Mouse (Mus musculus): Measurements from ENCODE around the gene 4932414N04Rik. TPM values are rescaled to one million over a fixed set of nuclear protein-coding genes. Genes with fewer than 3 reads are reported as not detected.
"Not testable (repeated sequence)": the region's sequence is repeated elsewhere in the genome, so short reads cannot be mapped to it uniquely, and the experiment has no call there.

Gene 4932414N04Rik
- total RNA-seq (2021), result not detected
- long read RNA-seq, experiment 1, result 0 reads
- long read RNA-seq, experiment 2, result 0 reads

GRCm38 (mm10) chr2:68656186-68656585, at the start of gene 4932414N04Rik:
Gene 4932414N04Rik, plus strand, starts transcription at chr2:68656486.
- DNase-seq (ENCODE audit: low spot score in 2 of 2), result not testable (repeated sequence)

- no peak for DNase-seq (ENCODE audit: low spot score in 2 of 2)
Measured at GRCm38 (mm10) chr2:68732216-68732615, 75.9 kb downstream of the 4932414N04Rik start.

GRCm38 (mm10) chr2:68739772-68740739, 83.8 kb downstream of the 4932414N04Rik start:
- no peak for DNase-seq (ENCODE audit: low spot score in 2 of 2)

- no peak for DNase-seq (ENCODE audit: low spot score in 2 of 2)
Measured at GRCm38 (mm10) chr2:68744599-68744998, 88.3 kb downstream of the 4932414N04Rik start.

GRCm38 (mm10) chr2:68756179-68756578, 99.9 kb downstream of the 4932414N04Rik start:
- DNase-seq (ENCODE audit: low spot score in 2 of 2), result no peak

GRCm38 (mm10) chr2:68756793-68757192, 100.5 kb downstream of the 4932414N04Rik start:
- peak in 1 of 2 experiments; percentile 14 for DNase-seq (ENCODE audit: low spot score in 2 of 2)

GRCm38 (mm10) chr2:68765371-68765770, 109.1 kb downstream of the 4932414N04Rik start:
- no peak for DNase-seq (ENCODE audit: low spot score in 2 of 2)

GRCm38 (mm10) chr2:68767186-68767890, 111.1 kb downstream of the 4932414N04Rik start:
- DNase-seq (ENCODE audit: low spot score in 2 of 2), result no peak

GRCm38 (mm10) chr2:68782268-68783132, 126.2 kb downstream of the 4932414N04Rik start:
- DNase-seq (ENCODE audit: low spot score in 2 of 2), result no peak

GRCm38 (mm10) chr2:68783664-68784063, 127.4 kb downstream of the 4932414N04Rik start:
- not testable (repeated sequence) for DNase-seq (ENCODE audit: low spot score in 2 of 2)

GRCm38 (mm10) chr2:68784710-68785427, 128.6 kb downstream of the 4932414N04Rik start:
- DNase-seq (ENCODE audit: low spot score in 2 of 2), result peak; percentile 44 to 72

- DNase-seq (ENCODE audit: low spot score in 2 of 2), result no peak
Measured at GRCm38 (mm10) chr2:68787161-68787675, 130.9 kb downstream of the 4932414N04Rik start.

- no peak for DNase-seq (ENCODE audit: low spot score in 2 of 2)
Measured at GRCm38 (mm10) chr2:68792296-68792695, 136.0 kb downstream of the 4932414N04Rik start.

GRCm38 (mm10) chr2:68793472-68793871, 137.2 kb downstream of the 4932414N04Rik start:
- DNase-seq (ENCODE audit: low spot score in 2 of 2), result no peak

GRCm38 (mm10) chr2:68794181-68794580, 137.9 kb downstream of the 4932414N04Rik start:
- DNase-seq (ENCODE audit: low spot score in 2 of 2), result no peak

- no peak for DNase-seq (ENCODE audit: low spot score in 2 of 2)
Measured at GRCm38 (mm10) chr2:68794616-68795015, 138.3 kb downstream of the 4932414N04Rik start.

GRCm38 (mm10) chr2:68796011-68796775, 139.9 kb downstream of the 4932414N04Rik start:
- no peak for DNase-seq (ENCODE audit: low spot score in 2 of 2)

- no peak for DNase-seq (ENCODE audit: low spot score in 2 of 2)
Measured at GRCm38 (mm10) chr2:68797106-68797505, 140.8 kb downstream of the 4932414N04Rik start.

All from gastrocnemius, postnatal 4 days (tissue).